Mouse (Mus musculus): ENCODE results near the gene Cfap77. TPM values are rescaled to one million over a fixed set of nuclear protein-coding genes. Genes with fewer than 3 reads are reported as not detected.
A peak's percentile ranks its signal among the peaks of the same experiment; 100 is the strongest.

Gene Cfap77
- polyA plus RNA-seq, 1 experiment from 2014 or later: 0.18 TPM

DNA sequence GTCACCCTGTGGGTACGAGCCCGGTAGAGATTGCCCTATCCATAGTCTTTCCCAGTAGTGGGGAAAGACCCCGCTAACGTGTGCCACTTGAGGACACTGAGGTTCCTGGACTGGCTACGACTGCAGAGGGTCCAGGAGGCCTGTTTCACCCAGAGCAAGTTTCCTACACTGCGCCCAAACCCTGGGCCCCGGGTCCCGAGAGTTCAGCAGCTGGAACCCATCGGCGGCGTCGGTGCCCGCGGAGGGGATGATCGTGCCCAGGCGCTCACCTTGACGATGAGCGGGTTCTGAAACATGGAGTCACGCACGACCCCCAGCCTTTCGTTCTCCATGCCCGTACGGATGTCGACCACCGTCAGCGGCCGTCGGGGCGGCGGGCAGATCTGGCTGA, 326 bp downstream of the Cfap77 start:
- ATAC-seq (replicated peaks; ENCODE audit: extremely low read depth, insufficient read depth, low FRiP score): no peak
- peaks cover 2% of the 10 kb centered on the region for H3K27me3 ChIP-seq (ENCODE audit: control insufficient read depth, insufficient read depth, low read length)
- peak overlapping the region; percentile 89 for H3K4me2 ChIP-seq (ENCODE audit: low read depth, low read length)
- no peaks in the 10 kb centered on the region for H3K9me3 ChIP-seq (replicated peaks; ENCODE audit: control insufficient read depth, low read length)
- WGBS: 2% methylated on average over 30 of the region's 30 CpGs
- peak overlapping the region; percentile 61 for H3K4me3 ChIP-seq (ENCODE audit: low read length)
- H3K4me1 ChIP-seq (ENCODE audit: control insufficient read depth, insufficient read depth, low read length): peaks cover 6% of the 10 kb centered on the region
- H3K27ac ChIP-seq (ENCODE audit: low read length): no peak overlapping the region
- peak overlapping the region; percentile 76 for H3K9ac ChIP-seq (ENCODE audit: low read length)
- no peaks in the 10 kb centered on the region for H3K36me3 ChIP-seq (ENCODE audit: control insufficient read depth, insufficient read depth)

DNA sequence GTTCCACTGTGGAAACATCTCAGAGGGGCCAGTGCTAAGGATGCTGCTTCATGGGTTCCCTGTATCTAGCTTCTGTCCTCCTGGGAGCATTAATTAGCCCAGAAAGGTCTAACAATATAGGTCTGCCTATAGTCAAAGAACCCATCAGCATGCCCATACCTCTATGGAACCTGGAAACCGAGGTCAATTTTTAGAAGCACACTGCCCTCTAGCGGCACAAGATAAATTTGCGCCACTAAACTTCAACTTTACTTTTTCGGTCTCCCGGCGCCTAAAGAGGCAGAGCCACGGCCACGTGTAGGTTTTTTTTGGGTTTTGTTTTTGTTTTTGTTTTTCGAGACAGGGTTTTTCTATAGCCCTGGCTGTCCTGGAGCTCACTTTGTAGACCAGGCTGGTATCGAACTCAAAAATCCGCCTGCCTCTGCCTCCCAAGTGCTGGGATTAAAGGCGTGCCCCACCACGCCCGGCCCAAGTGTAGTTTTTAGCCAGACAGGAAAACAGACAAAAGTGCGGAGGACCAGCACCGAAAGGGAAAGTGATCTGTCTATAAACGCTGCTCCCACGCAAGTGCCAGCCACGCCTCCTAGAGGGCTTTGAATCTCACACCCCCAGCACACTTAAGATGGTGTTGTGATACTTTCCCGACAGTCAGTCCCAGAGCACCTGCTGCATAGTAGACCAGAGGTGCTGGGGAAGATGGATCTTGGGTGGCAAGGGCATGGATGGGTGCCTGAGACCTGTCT, 893 bp downstream of the Cfap77 start:
- Histone ChIP-seq H3K36me3 (ENCODE audit: control insufficient read depth, insufficient read depth) (no peaks in the 10 kb centered on the region), H3K4me3 (ENCODE audit: low read length) (peak overlapping the region; percentile 61), H3K27me3 (ENCODE audit: control insufficient read depth, insufficient read depth, low read length) (peaks cover 2% of the 10 kb centered on the region), H3K9ac (ENCODE audit: low read length) (peak overlapping the region; percentile 9; the same call in 1 of the 2 replicates), H3K27ac (ENCODE audit: low read length) (no peak overlapping the region), H3K4me2 (ENCODE audit: low read depth, low read length) (peak overlapping the region; percentile 89), H3K4me1 (ENCODE audit: control insufficient read depth, insufficient read depth, low read length) (peaks cover 6% of the 10 kb centered on the region), H3K9me3 (replicated peaks; ENCODE audit: control insufficient read depth, low read length) (no peaks in the 10 kb centered on the region)
- ATAC-seq (replicated peaks; ENCODE audit: extremely low read depth, insufficient read depth, low FRiP score): 0 out of 2 replicates have a peak, but pooled peaks have one; percentile 18
- WGBS: 2% methylated on average over 20 of the region's 20 CpGs

- H3K27me3 ChIP-seq (ENCODE audit: control insufficient read depth, insufficient read depth, low read length): peaks cover 2% of the 10 kb centered on the region; the same call in 1 of the 2 replicates
- ATAC-seq (replicated peaks; ENCODE audit: extremely low read depth, insufficient read depth, low FRiP score): no peak
- H3K9ac ChIP-seq (ENCODE audit: low read length): no peak overlapping the region
- H3K36me3 ChIP-seq (ENCODE audit: control insufficient read depth, insufficient read depth): no peaks in the 10 kb centered on the region
- no peaks in the 10 kb centered on the region for H3K9me3 ChIP-seq (replicated peaks; ENCODE audit: control insufficient read depth, low read length)
- 30% methylated on average over 4 of the region's 4 CpGs for WGBS
- H3K4me3 ChIP-seq (ENCODE audit: low read length): no peak overlapping the region
- no peak overlapping the region for H3K27ac ChIP-seq (ENCODE audit: low read length)
- no peak overlapping the region for H3K4me2 ChIP-seq (ENCODE audit: low read depth, low read length)
- peaks cover 6% of the 10 kb centered on the region for H3K4me1 ChIP-seq (ENCODE audit: control insufficient read depth, insufficient read depth, low read length)
These were observed 1.9 kb downstream of the Cfap77 start for GRCm38 (mm10) chr2:29052943-29053454.

DNA sequence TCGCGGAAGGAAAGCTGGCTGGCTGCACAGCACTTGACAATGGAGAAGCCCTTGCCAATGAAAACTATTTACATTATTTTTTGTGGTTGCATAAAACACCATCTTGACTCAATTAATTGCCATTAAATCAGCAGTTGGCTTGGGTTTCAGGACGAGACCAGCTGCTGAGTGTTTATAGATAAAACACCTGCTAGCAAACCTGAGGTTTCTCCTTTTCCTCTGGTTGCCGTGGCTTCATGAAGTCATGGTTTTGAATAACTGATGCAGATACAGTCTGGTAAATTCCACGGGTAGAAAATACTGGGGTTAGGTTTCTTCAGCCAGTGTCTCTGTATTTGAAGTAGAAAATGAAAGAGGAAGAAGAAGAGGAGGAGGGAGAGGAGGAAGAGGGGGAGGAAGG, 2.9 kb downstream of the Cfap77 start:
- Histone ChIP-seq H3K36me3 (ENCODE audit: control insufficient read depth, insufficient read depth) (no peaks in the 10 kb centered on the region), H3K27me3 (ENCODE audit: control insufficient read depth, insufficient read depth, low read length) (peaks cover 2% of the 10 kb centered on the region; the same call in 1 of the 2 replicates), H3K4me3 (ENCODE audit: low read length) (no peak overlapping the region), H3K9ac (ENCODE audit: low read length) (no peak overlapping the region), H3K4me2 (ENCODE audit: low read depth, low read length) (no peak overlapping the region), H3K9me3 (replicated peaks; ENCODE audit: control insufficient read depth, low read length) (no peaks in the 10 kb centered on the region), H3K27ac (ENCODE audit: low read length) (no peak overlapping the region), H3K4me1 (ENCODE audit: control insufficient read depth, insufficient read depth, low read length) (peaks cover 6% of the 10 kb centered on the region)
- no peak for ATAC-seq (replicated peaks; ENCODE audit: extremely low read depth, insufficient read depth, low FRiP score)
- WGBS: 63% methylated on average over 5 of the region's 5 CpGs

DNA sequence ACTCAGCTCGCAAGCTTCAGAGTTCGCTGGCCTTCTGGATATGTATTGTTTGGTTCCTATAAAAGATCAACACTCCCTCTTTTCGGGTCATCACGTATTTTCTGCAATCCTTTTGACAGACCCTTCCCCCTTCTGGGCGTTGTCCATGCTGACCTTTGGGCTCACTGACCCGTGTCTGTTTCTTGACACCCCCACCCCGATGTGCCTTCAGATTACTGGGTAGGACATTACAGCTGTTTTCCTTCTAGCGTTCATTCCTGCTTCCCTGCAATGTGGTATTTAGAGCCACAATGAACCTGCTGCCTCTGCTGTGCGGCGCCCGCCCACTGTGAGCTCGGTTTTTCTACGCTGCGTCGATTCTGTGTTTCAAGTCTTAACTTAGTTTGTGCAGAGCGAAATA, 8.7 kb downstream of the Cfap77 start:
- no peak for ATAC-seq (replicated peaks; ENCODE audit: extremely low read depth, insufficient read depth, low FRiP score)
- Histone ChIP-seq H3K27ac (ENCODE audit: low read length) (no peak overlapping the region), H3K9ac (ENCODE audit: low read length) (no peak overlapping the region), H3K36me3 (ENCODE audit: control insufficient read depth, insufficient read depth) (no peaks in the 10 kb centered on the region), H3K4me3 (ENCODE audit: low read length) (no peak overlapping the region), H3K9me3 (replicated peaks; ENCODE audit: control insufficient read depth, low read length) (no peaks in the 10 kb centered on the region), H3K4me1 (ENCODE audit: control insufficient read depth, insufficient read depth, low read length) (no peaks in the 10 kb centered on the region), H3K4me2 (ENCODE audit: low read depth, low read length) (no peak overlapping the region), H3K27me3 (ENCODE audit: control insufficient read depth, insufficient read depth, low read length) (peaks cover 11% of the 10 kb centered on the region)
- 66% methylated on average over 16 of the region's 16 CpGs for WGBS

- Histone ChIP-seq H3K4me2 (ENCODE audit: low read depth, low read length) (no peak overlapping the region), H3K4me3 (ENCODE audit: low read length) (no peak overlapping the region), H3K4me1 (ENCODE audit: control insufficient read depth, insufficient read depth, low read length) (no peaks in the 10 kb centered on the region), H3K9me3 (replicated peaks; ENCODE audit: control insufficient read depth, low read length) (no peaks in the 10 kb centered on the region), H3K27me3 (ENCODE audit: control insufficient read depth, insufficient read depth, low read length) (peaks cover 25% of the 10 kb centered on the region), H3K27ac (ENCODE audit: low read length) (no peak overlapping the region), H3K36me3 (ENCODE audit: control insufficient read depth, insufficient read depth) (no peaks in the 10 kb centered on the region), H3K9ac (ENCODE audit: low read length) (no peak overlapping the region)
- ATAC-seq (replicated peaks; ENCODE audit: extremely low read depth, insufficient read depth, low FRiP score): no peak
- WGBS: 89% methylated on average over 5 of the region's 5 CpGs
These were observed 12.7 kb downstream of the Cfap77 start for GRCm38 (mm10) chr2:29042124-29042523.

DNA sequence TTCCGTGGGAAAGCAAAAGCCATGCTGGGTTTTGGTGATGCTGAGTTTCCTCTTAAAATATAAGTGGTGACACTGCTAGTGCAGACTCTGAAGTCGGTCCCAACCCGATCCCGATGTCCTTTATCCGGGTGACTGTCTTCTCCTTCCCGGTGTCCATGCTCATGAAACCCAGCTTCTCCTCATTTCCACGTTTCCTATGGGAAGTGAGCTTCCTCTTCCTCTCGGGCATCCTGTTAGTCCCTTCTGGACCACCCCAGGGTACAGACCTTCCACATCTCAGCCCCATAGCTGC, 13.4 kb downstream of the Cfap77 start:
- no peak overlapping the region for H3K27ac ChIP-seq (ENCODE audit: low read length)
- H3K4me3 ChIP-seq (ENCODE audit: low read length): no peak overlapping the region
- no peaks in the 10 kb centered on the region for H3K4me1 ChIP-seq (ENCODE audit: control insufficient read depth, insufficient read depth, low read length)
- no peak overlapping the region for H3K9ac ChIP-seq (ENCODE audit: low read length)
- no peaks in the 10 kb centered on the region for H3K9me3 ChIP-seq (replicated peaks; ENCODE audit: control insufficient read depth, low read length)
- H3K4me2 ChIP-seq (ENCODE audit: low read depth, low read length): no peak overlapping the region
- no peak for ATAC-seq (replicated peaks; ENCODE audit: extremely low read depth, insufficient read depth, low FRiP score)
- H3K36me3 ChIP-seq (ENCODE audit: control insufficient read depth, insufficient read depth): no peaks in the 10 kb centered on the region
- WGBS: 38% methylated on average over 8 of the region's 8 CpGs
- H3K27me3 ChIP-seq (ENCODE audit: control insufficient read depth, insufficient read depth, low read length): peaks cover 25% of the 10 kb centered on the region

- Histone ChIP-seq H3K27me3 (ENCODE audit: control insufficient read depth, insufficient read depth, low read length) (peaks cover 25% of the 10 kb centered on the region), H3K4me2 (ENCODE audit: low read depth, low read length) (no peak overlapping the region), H3K9ac (ENCODE audit: low read length) (no peak overlapping the region), H3K27ac (ENCODE audit: low read length) (no peak overlapping the region), H3K4me3 (ENCODE audit: low read length) (no peak overlapping the region), H3K4me1 (ENCODE audit: control insufficient read depth, insufficient read depth, low read length) (no peaks in the 10 kb centered on the region), H3K36me3 (ENCODE audit: control insufficient read depth, insufficient read depth) (no peaks in the 10 kb centered on the region), H3K9me3 (replicated peaks; ENCODE audit: control insufficient read depth, low read length) (no peaks in the 10 kb centered on the region)
- ATAC-seq (replicated peaks; ENCODE audit: extremely low read depth, insufficient read depth, low FRiP score): no peak
- 32% methylated on average over 18 of the region's 18 CpGs for WGBS
These were observed 14.0 kb downstream of the Cfap77 start for GRCm38 (mm10) chr2:29040594-29041476.

GRCm38 (mm10) chr2:29039741-29040140, 15.1 kb downstream of the Cfap77 start:
- no peaks in the 10 kb centered on the region for H3K4me1 ChIP-seq (ENCODE audit: control insufficient read depth, insufficient read depth, low read length)
- H3K4me3 ChIP-seq (ENCODE audit: low read length): no peak overlapping the region
- H3K27ac ChIP-seq (ENCODE audit: low read length): no peak overlapping the region
- no peak for ATAC-seq (replicated peaks; ENCODE audit: extremely low read depth, insufficient read depth, low FRiP score)
- H3K27me3 ChIP-seq (ENCODE audit: control insufficient read depth, insufficient read depth, low read length): peaks cover 25% of the 10 kb centered on the region
- H3K9me3 ChIP-seq (replicated peaks; ENCODE audit: control insufficient read depth, low read length): no peaks in the 10 kb centered on the region
- 35% methylated on average over 5 of the region's 5 CpGs for WGBS
- no peak overlapping the region for H3K9ac ChIP-seq (ENCODE audit: low read length)
- H3K36me3 ChIP-seq (ENCODE audit: control insufficient read depth, insufficient read depth): no peaks in the 10 kb centered on the region
- no peak overlapping the region for H3K4me2 ChIP-seq (ENCODE audit: low read depth, low read length)
